17 mouse cellular contexts compared by ENCODE assay signal in genomic region chr3:51647356-51647755, GRCm38 (mm10).
"Had no signal": no experiment of that assay in that cellular context is flagged by ENCODE, and none has a peak within 500 bp of the region (broad histone marks: within the 10 kb centered on the region; RNA-seq: fewer than 3 reads in every experiment).

No protein-coding gene starts in this region.

- H3K9me3 ChIP-seq: midbrain, embryonic 12.5 days; neural tube, embryonic 13.5 days; neural tube, embryonic 15.5 days had no signal

- H3K4me3 ChIP-seq: midbrain, embryonic 12.5 days; myocyte; neural tube, embryonic 13.5 days; neural tube, embryonic 15.5 days had no signal

- H3K27me3 ChIP-seq: midbrain, embryonic 12.5 days; neural tube, embryonic 13.5 days; neural tube, embryonic 15.5 days had no signal

- H3K27ac ChIP-seq: midbrain, embryonic 10.5 days; midbrain, embryonic 12.5 days; neural tube, embryonic 13.5 days; neural tube, embryonic 15.5 days had no signal

- H3K9ac ChIP-seq: midbrain, embryonic 12.5 days; neural tube, embryonic 13.5 days; neural tube, embryonic 15.5 days had no signal

- H3K36me3 ChIP-seq: midbrain, embryonic 10.5 days; midbrain, embryonic 12.5 days; neural tube, embryonic 13.5 days; neural tube, embryonic 15.5 days had no signal

- DNase-seq: lung, adult 18-20 months; lung, embryonic 14.5 days; lung, postnatal 10 days; lung, postnatal 4 days; midbrain, embryonic 14.5 days; right cerebral cortex, adult 18-20 months; right cerebral cortex, postnatal 25 days; right cerebral cortex, postnatal 4 days; spleen, adult 18-20 months; thymus, adult 18-20 months; thymus, postnatal 14 days; thymus, postnatal 4 days had no signal
